Mouse (Mus musculus): ENCODE measurements at regions not wholly inside any gene's neighbourhood (a gene's known extent, or its start where the extent isn't known, plus 50 kb on each side); places are given as distances from the start of the nearest gene placed in this dataset.

DNA sequence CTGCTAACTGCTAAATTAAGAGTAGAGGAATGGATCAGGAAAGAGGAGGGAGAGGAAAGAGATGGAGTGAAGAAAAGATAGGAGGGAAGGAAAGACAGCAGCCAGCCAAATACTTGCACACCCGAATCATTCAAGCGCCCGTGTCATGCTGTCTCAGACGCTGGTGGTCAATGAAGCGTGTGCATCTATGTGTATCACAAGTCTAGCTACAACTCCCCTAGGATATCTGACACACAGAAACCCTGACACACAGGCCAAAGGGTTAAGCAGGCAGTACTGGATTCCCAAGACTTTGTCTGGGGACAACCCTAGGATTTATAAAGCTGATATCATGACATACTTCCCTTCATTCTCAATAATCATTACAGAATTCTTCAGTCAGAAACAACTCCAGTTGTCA lies 289.7 kb downstream of the Ptbp2 start:
- no peak for TF ChIP-seq CTCF (IDR thresholded peaks at IDR 0.05; ENCODE audit: insufficient read depth, low read length)
- TF ChIP-seq POLR2A (IDR thresholded peaks at IDR 0.05; ENCODE audit: borderline replicate concordance, extremely low read depth, low read depth, low read length), result no peak
